Mouse (Mus musculus): ENCODE results near the gene Fkbpl. TPM values are rescaled to one million over a fixed set of nuclear protein-coding genes. Genes with fewer than 3 reads are reported as not detected.

Gene Fkbpl
- total RNA-seq, 4 experiments from 2014 or later = 13.0 to 15.5 (median 15.1) TPM

Other genes with a start within 250 kb of the Fkbpl start
- gene BC051142, start 245.9 kb upstream of the Fkbpl start, total RNA-seq (2022) = 1 to 10 TPM; 1.7 to 8.6 (median 5.6) TPM
- not detected for gene Btnl4, start 167.4 kb upstream of the Fkbpl start, total RNA-seq (2022)
- gene Btnl6, start 127.4 kb upstream of the Fkbpl start, total RNA-seq (2022) = not detected
- 10 to 100 TPM; 25.8 to 39.8 (median 36.6) TPM for gene Notch4, start 80.5 kb upstream of the Fkbpl start, total RNA-seq (2022)
- gene Gpsm3, start 55.0 kb upstream of the Fkbpl start, total RNA-seq (2022) = 1 to 10 TPM; 4.7 to 7.9 (median 6.4) TPM
- 10 to 100 TPM; 30.8 to 55.5 (median 44.0) TPM for gene Pbx2, start 53.5 kb upstream of the Fkbpl start, total RNA-seq (2022)
- gene Ager, start 46.9 kb upstream of the Fkbpl start, total RNA-seq (2022) = 1 to 10 TPM in 3 of 4 experiments, under 1 TPM in 1; 0.52 to 2.4 (median 1.4) TPM
- 100 to 1,000 TPM in 1 of 4 experiments, 10 to 100 TPM in 3; 72.6 to 101 (median 84.6) TPM for gene Rnf5, start 41.1 kb upstream of the Fkbpl start, total RNA-seq (2022)
- gene Agpat1, start 40.5 kb upstream of the Fkbpl start, total RNA-seq (2022) = 100 to 1,000 TPM in 3 of 4 experiments, 10 to 100 TPM in 1; 84.6 to 108 (median 101) TPM
- gene Egfl8, start 28.8 kb upstream of the Fkbpl start, total RNA-seq (2022) = 1 to 10 TPM; 1.7 to 3.5 (median 1.9) TPM
- gene Ppt2, start 16.3 kb upstream of the Fkbpl start, total RNA-seq (2022) = 10 to 100 TPM; 59.2 to 70.5 (median 64.3) TPM
- gene Prrt1, start 15.2 kb upstream of the Fkbpl start, total RNA-seq (2022) = 10 to 100 TPM in 3 of 4 experiments, 1 to 10 TPM in 1; 7.0 to 36.3 (median 20.6) TPM
- gene Atf6b, start 2.4 kb downstream of the Fkbpl start, total RNA-seq (2022) = 10 to 100 TPM; 47.1 to 56.6 (median 51.1) TPM
- gene Tnxb, start 25.8 kb downstream of the Fkbpl start, total RNA-seq (2022) = 10 to 100 TPM; 27.6 to 54.1 (median 41.4) TPM
- gene C4b, start 99.1 kb downstream of the Fkbpl start, total RNA-seq (2022) = 100 to 1,000 TPM; 116 to 180 (median 142) TPM
- over 10,000 TPM in 2 of 4 experiments, 1,000 to 10,000 TPM in 2; 6,868 to 18,233 (median 12,184) TPM for gene Cyp21a1, start 159.8 kb downstream of the Fkbpl start, total RNA-seq (2022)
- 10 to 100 TPM; 43.2 to 75.9 (median 64.6) TPM for gene Stk19, start 192.2 kb downstream of the Fkbpl start, total RNA-seq (2022)
- 10 to 100 TPM; 48.2 to 76.5 (median 67.0) TPM for gene Dxo, start 192.3 kb downstream of the Fkbpl start, total RNA-seq (2022)
- 10 to 100 TPM; 67.2 to 85.0 (median 83.5) TPM for gene Skiv2l, start 205.4 kb downstream of the Fkbpl start, total RNA-seq (2022)
- 10 to 100 TPM; 41.7 to 59.8 (median 53.8) TPM for gene Nelfe, start 205.6 kb downstream of the Fkbpl start, total RNA-seq (2022)
- 10 to 100 TPM in 3 of 4 experiments, 1 to 10 TPM in 1; 9.5 to 29.5 (median 17.1) TPM for gene Cfb, start 217.8 kb downstream of the Fkbpl start, total RNA-seq (2022)
- 10 to 100 TPM; 15.0 to 21.0 (median 18.0) TPM for gene Zbtb12, start 234.7 kb downstream of the Fkbpl start, total RNA-seq (2022)
- gene Gm20547, start 237.3 kb downstream of the Fkbpl start, total RNA-seq (2022) = under 1 TPM in 1 of 4 experiments, not detected in 3; 0.89 TPM